Mouse (Mus musculus) liver (tissue): ENCODE measurements at regions not wholly inside any gene's neighbourhood (a gene's known extent, or its start where the extent isn't known, plus 50 kb on each side); places are given as distances from the start of the nearest gene placed in this dataset.
"Not testable (repeated sequence)": the region's sequence is repeated elsewhere in the genome, so short reads cannot be mapped to it uniquely, and the experiment has no call there.

Source experiments
- DNase-seq: peaks from one replicate; pipeline ENCODE4 v3.0.0-alpha.2; 2020; ENCODE audit warnings: mixed read lengths

GRCm38 (mm10) chr3:9132104-9132751 lies 477.7 kb downstream of the Zfp704 start:
- DNase-seq: no peak

DNA sequence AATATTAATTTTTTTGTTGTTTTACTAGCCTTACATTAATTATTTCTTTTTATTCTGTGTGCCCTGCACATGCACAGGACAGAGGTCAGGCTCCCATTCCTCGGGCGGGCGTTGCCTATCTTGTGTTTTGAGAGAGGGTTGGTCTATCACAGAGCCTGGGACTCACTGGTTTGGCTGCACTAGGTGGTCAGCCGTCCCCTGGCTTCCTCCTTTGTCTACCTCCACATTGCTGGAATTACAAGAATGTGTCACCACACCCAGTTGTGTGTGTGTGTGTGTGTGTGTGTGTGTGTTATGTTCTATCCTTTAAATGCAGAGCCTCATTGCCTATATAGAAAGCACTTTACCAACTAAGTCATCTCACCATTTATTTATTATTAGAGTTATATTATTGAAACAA lies 478.5 kb downstream of the Zfp704 start:
- no peak for DNase-seq

DNA sequence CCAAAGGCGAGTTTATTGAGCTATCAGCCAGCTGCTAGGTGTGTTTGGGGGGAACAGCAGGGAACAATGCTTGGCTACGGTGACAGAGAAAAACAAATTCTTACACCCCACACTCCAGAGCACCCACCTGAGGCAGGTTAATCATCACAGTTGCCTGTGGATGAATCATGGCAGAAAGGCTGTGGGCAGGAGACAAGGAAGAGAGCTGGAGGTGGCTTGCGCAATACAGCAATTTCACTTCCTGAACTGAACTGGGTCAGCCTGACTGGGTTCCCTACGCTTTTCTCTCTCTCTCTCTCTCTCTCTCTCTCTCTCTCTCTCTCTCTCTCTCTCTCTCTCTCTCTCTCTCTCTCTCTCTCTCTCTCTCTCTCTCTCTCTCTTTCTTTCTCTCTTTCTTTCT lies 481.5 kb downstream of the Zfp704 start:
- no peak for DNase-seq

GRCm38 (mm10) chr3:9123079-9123478 lies 486.8 kb downstream of the Zfp704 start:
- DNase-seq: no peak

- no peak for DNase-seq
Measured at GRCm38 (mm10) chr3:9117913-9118312, 492.0 kb downstream of the Zfp704 start.

- DNase-seq: no peak
Measured at GRCm38 (mm10) chr3:9113410-9113809, 496.5 kb downstream of the Zfp704 start.

GRCm38 (mm10) chr3:9110741-9111140 lies 499.1 kb downstream of the Zfp704 start:
- peak; percentile 24 for DNase-seq

DNA sequence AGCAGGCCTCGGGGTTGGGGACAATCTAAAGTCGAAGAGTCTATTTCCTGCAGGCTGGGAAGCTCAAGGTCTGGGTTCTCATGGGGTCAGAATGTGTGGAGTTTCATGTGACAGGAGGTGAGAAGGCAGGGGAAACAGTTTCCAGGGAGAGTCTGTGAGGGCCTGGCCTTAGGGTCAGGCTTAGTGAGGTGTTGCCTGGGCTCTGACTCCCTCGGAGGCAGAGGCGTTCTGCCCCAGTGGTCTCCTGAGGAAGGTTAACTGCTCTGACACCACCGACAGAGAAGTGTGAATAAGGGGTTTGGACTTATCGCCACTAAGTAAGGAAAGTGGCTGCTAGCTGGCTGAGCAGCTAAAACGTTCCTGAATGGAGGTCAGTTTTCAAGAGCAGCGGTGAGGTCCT lies 499.9 kb downstream of the Zfp704 start:
- no peak for DNase-seq

DNA sequence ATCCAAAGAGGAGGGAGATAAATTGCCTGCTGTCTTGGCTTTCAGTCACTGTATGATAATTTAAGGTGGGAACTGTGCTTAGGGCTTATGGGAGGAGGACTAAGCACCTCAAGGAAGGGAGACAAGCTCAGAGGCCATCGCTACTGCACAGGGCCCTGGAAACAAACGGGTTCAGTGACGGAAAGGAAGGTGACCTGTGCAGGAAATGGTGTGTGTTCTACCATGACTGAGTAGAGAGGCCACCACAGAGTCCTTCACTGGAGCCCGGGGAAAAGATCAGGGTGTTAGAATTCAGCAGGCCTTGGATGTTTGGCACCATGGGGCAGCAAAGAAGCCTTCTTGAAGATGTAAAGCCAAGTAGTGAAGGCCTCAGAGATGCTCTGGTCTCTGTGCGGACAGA lies 500.4 kb downstream of the Zfp704 start:
- DNase-seq: no peak

GRCm38 (mm10) chr3:9107766-9108410 lies 502.0 kb downstream of the Zfp704 start:
- no peak for DNase-seq

DNA sequence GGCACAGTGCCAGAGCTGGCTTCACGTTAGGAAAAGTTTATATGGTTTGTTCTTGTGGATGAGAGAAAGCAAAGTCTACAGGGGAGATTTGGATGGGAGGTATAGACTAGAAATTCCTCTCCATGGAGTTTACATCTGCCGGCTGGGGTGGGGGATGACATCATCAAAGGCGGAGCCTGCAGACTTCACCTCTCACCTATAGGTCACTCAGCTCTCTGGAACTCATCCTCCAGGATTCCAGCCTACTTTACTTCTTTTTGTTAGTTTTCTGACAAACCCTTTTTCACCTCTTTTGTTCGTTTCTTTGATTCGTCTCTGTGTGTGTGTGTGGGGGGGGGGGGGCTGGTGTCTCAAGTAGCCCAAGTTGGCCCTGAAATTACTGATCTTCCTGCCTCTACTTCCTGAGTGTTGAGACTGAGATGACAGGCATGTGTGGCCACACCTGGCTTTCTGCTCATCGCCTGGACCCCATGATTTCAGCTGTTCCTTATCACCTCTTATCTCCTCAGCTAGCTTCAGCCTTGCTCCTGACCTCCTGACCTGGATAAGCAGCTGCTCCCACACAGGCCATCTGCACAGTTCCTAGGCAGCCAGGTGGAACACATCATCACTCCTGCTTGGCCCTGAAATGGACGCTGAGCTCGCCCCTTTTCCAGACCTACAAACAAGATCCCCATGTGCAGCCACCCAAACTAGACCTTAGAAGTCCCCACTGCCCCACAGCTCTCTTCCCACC lies 504.5 kb downstream of the Zfp704 start:
- no peak for DNase-seq

DNA sequence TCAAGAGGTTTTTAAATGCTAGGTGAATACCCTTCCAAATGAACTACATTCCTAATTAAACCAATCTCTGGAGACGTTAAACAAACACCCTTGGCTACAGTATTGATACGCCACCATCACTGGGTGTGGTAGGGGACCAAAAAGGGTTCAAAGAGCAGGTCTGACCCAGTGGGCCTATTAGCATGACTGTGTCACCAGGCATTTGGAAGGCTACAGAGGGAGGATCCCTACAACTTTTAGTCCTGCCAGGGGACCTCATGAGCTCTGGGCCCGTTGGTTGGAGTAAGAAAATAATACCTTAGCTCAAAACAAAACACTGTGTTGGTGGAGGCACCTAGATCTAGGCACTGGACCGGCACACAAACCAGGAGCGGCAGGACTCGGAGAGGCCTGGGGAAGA lies 506.4 kb downstream of the Zfp704 start:
- DNase-seq: no peak

- no peak for DNase-seq
Measured at GRCm38 (mm10) chr3:9101240-9101639, 508.6 kb downstream of the Zfp704 start.

GRCm38 (mm10) chr3:9100761-9101160 lies 509.1 kb downstream of the Zfp704 start:
- no peak for DNase-seq

- DNase-seq: no peak
Measured at GRCm38 (mm10) chr3:9098441-9098840, 511.4 kb downstream of the Zfp704 start.

DNA sequence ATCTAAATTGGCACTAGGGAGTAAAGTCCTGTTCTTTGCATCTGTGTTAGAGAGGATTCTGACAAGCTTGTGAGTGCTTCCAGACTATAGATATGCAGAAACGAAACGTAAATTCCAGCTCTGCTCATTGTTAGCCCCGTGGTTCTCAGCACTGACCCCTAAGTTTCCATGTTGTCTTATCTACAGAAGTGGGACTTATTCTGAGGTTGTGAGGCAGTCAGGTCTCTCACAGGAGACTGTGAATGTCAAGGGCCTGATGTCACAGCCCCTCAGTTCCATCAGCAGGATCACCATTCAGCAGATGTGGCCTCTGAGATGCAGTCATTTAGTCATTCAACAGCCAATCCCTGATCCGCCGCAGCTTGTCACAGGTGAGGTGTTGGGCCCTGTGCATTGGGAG lies 525.8 kb downstream of the Zfp704 start:
- no peak for DNase-seq

DNA sequence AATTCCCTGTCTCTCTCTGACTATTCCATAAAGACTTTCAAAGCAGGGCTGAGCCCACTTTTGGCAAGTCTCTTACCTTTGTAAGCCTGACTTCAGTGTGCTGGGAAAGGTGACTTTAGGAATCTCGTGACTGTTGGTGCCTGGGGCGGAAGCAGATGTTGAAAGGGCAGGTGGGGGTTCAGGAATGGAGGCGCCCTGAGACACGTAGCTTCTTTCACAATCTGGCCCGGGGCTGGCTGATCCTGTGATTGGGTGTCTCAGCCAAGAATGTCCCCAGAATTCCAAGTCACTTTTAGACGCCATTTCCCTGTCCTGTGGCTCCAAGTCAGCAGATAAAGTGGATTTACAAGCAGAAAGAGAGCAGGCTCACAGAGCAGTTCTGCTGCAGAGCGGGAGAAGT lies 527.8 kb downstream of the Zfp704 start:
- DNase-seq: no peak

- DNase-seq: no peak
Measured at GRCm38 (mm10) chr3:9078201-9078600, 531.7 kb downstream of the Zfp704 start.

DNA sequence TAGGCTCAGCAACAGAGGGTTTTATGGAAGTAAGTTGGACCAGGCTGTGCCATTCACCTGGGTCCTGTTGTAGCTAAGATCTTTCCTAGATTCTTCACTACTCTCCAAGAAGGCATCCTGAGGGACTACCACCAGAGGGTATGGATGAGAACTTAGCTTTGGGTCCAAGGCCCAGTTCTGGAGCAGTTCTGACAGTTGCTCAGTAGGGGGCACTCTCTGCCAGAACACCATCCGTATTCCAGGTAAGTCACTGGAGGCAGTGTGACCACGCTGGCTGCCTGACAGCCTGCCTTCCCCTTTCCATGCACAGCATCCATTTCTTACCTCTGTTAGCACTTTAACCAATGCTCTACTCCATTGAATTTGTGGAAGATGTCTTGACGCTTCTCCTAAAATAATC lies 533.2 kb downstream of the Zfp704 start:
- DNase-seq: peak; percentile 47

- not testable (repeated sequence) for DNase-seq
Measured at GRCm38 (mm10) chr3:9072471-9072870, 537.4 kb downstream of the Zfp704 start.

DNA sequence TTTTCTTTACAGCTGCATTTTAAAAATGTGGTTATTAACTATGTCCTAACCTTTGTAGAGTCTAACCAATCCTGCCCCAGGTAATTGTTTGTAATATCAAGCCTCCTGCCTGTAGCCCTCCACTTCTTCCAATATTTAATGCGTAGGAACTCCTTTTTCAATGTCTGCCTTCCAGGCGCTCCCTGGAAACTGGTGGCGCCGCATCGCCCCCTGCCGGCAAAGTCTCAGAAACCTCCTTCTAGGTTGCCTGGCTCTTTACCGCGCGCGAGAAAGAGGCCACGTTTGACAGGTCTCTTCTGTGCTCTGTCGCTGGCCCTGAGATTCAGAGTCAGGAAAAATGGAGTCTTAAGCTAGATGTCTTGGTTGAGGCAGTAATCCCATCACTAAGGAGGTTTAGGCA lies 542.8 kb downstream of the Zfp704 start:
- peak; percentile 73 for DNase-seq

GRCm38 (mm10) chr3:9066374-9066773 lies 543.5 kb downstream of the Zfp704 start:
- DNase-seq: no peak

GRCm38 (mm10) chr3:9065892-9066291 lies 544.0 kb downstream of the Zfp704 start:
- no peak for DNase-seq
